Mouse (Mus musculus): ENCODE measurements at regions not wholly inside any gene's neighbourhood (a gene's known extent, or its start where the extent isn't known, plus 50 kb on each side); places are given as distances from the start of the nearest gene placed in this dataset.

- Histone ChIP-seq H3K27me3 (ENCODE audit: control insufficient read depth, insufficient read depth, low read length) (no peaks in the 10 kb centered on the region), H3K9ac (ENCODE audit: low read length) (no peak overlapping the region), H3K4me1 (replicated peaks; ENCODE audit: control insufficient read depth, insufficient read depth, low read length) (no peaks in the 10 kb centered on the region), H3K27ac (ENCODE audit: low read depth, low read length) (no peak overlapping the region), H3K36me3 (ENCODE audit: control insufficient read depth, insufficient read depth, low read length) (no peaks in the 10 kb centered on the region), H3K4me3 (ENCODE audit: low read depth, low read length) (no peak overlapping the region), H3K9me3 (ENCODE audit: control insufficient read depth, low read length) (no peaks in the 10 kb centered on the region), H3K4me2 (ENCODE audit: low read depth, low read length, severe bottlenecking) (no peak overlapping the region)
- peak; percentile 49; the same call in 1 of the 2 replicates for ATAC-seq (replicated peaks; ENCODE audit: low FRiP score)
- 91% methylated on average over 5 of the region's 5 CpGs for WGBS
- DNase-seq (ENCODE audit: low spot score), result no peak
These were observed 370.5 kb upstream of the Slc7a11 start for GRCm38 (mm10) chr3:50813760-50814400.

GRCm38 (mm10) chr3:50815716-50816115, 372.3 kb upstream of the Slc7a11 start:
- no peak for DNase-seq (ENCODE audit: low spot score)
- Histone ChIP-seq H3K9ac (ENCODE audit: low read length) (no peak overlapping the region), H3K4me2 (ENCODE audit: low read depth, low read length, severe bottlenecking) (no peak overlapping the region), H3K4me1 (replicated peaks; ENCODE audit: control insufficient read depth, insufficient read depth, low read length) (no peaks in the 10 kb centered on the region), H3K9me3 (ENCODE audit: control insufficient read depth, low read length) (no peaks in the 10 kb centered on the region), H3K27me3 (ENCODE audit: control insufficient read depth, insufficient read depth, low read length) (no peaks in the 10 kb centered on the region), H3K27ac (ENCODE audit: low read depth, low read length) (no peak overlapping the region), H3K4me3 (ENCODE audit: low read depth, low read length) (no peak overlapping the region), H3K36me3 (ENCODE audit: control insufficient read depth, insufficient read depth, low read length) (no peaks in the 10 kb centered on the region)
- 88% methylated on average over 10 of the region's 10 CpGs for WGBS
- no peak for ATAC-seq (replicated peaks; ENCODE audit: low FRiP score)

- H3K9me3 ChIP-seq (ENCODE audit: control insufficient read depth, low read length), result no peaks in the 10 kb centered on the region
- DNase-seq (ENCODE audit: low spot score) (no peak), ATAC-seq (replicated peaks; ENCODE audit: low FRiP score) (no peak)
- no peak overlapping the region for H3K9ac ChIP-seq (ENCODE audit: low read length)
- H3K4me1 ChIP-seq (replicated peaks; ENCODE audit: control insufficient read depth, insufficient read depth, low read length), result no peaks in the 10 kb centered on the region
- whole genome bisulfite sequencing, result 91% methylated on average over 8 of the region's 8 CpGs
- H3K27ac ChIP-seq (ENCODE audit: low read depth, low read length), result no peak overlapping the region
- no peaks in the 10 kb centered on the region for H3K27me3 ChIP-seq (ENCODE audit: control insufficient read depth, insufficient read depth, low read length)
- H3K4me3 ChIP-seq (ENCODE audit: low read depth, low read length), result no peak overlapping the region
- H3K4me2 ChIP-seq (ENCODE audit: low read depth, low read length, severe bottlenecking), result no peak overlapping the region
- no peaks in the 10 kb centered on the region for H3K36me3 ChIP-seq (ENCODE audit: control insufficient read depth, insufficient read depth, low read length)
These were observed 373.1 kb upstream of the Slc7a11 start for GRCm38 (mm10) chr3:50816479-50816878.

GRCm38 (mm10) chr3:50817361-50817760, 373.9 kb upstream of the Slc7a11 start:
- Histone ChIP-seq H3K27ac (ENCODE audit: low read depth, low read length) (no peak overlapping the region), H3K4me2 (ENCODE audit: low read depth, low read length, severe bottlenecking) (no peak overlapping the region), H3K27me3 (ENCODE audit: control insufficient read depth, insufficient read depth, low read length) (no peaks in the 10 kb centered on the region), H3K9me3 (ENCODE audit: control insufficient read depth, low read length) (no peaks in the 10 kb centered on the region), H3K4me3 (ENCODE audit: low read depth, low read length) (no peak overlapping the region), H3K36me3 (ENCODE audit: control insufficient read depth, insufficient read depth, low read length) (no peaks in the 10 kb centered on the region), H3K9ac (ENCODE audit: low read length) (no peak overlapping the region), H3K4me1 (replicated peaks; ENCODE audit: control insufficient read depth, insufficient read depth, low read length) (no peaks in the 10 kb centered on the region)
- 84% methylated on average over 3 of the region's 3 CpGs for WGBS
- DNase-seq (ENCODE audit: low spot score), result no peak
- no peak for ATAC-seq (replicated peaks; ENCODE audit: low FRiP score)

GRCm38 (mm10) chr3:50820776-50821175, 377.4 kb upstream of the Slc7a11 start:
- H3K36me3 ChIP-seq (ENCODE audit: control insufficient read depth, insufficient read depth, low read length), result no peaks in the 10 kb centered on the region
- WGBS, result 77% methylated on average over 1 of the region's 1 CpGs
- H3K9ac ChIP-seq (ENCODE audit: low read length), result no peak overlapping the region
- H3K4me1 ChIP-seq (replicated peaks; ENCODE audit: control insufficient read depth, insufficient read depth, low read length), result no peaks in the 10 kb centered on the region
- no peak overlapping the region for H3K27ac ChIP-seq (ENCODE audit: low read depth, low read length)
- no peaks in the 10 kb centered on the region for H3K9me3 ChIP-seq (ENCODE audit: control insufficient read depth, low read length)
- no peaks in the 10 kb centered on the region for H3K27me3 ChIP-seq (ENCODE audit: control insufficient read depth, insufficient read depth, low read length)
- ATAC-seq (replicated peaks; ENCODE audit: low FRiP score) (no peak), DNase-seq (ENCODE audit: low spot score) (no peak)
- H3K4me2 ChIP-seq (ENCODE audit: low read depth, low read length, severe bottlenecking), result no peak overlapping the region
- no peak overlapping the region for H3K4me3 ChIP-seq (ENCODE audit: low read depth, low read length)

- no peak overlapping the region for H3K9ac ChIP-seq (ENCODE audit: low read length)
- H3K36me3 ChIP-seq (ENCODE audit: control insufficient read depth, insufficient read depth, low read length), result no peaks in the 10 kb centered on the region
- ATAC-seq (replicated peaks; ENCODE audit: low FRiP score), result no peak
- H3K27ac ChIP-seq (ENCODE audit: low read depth, low read length), result no peak overlapping the region
- no peaks in the 10 kb centered on the region for H3K4me1 ChIP-seq (replicated peaks; ENCODE audit: control insufficient read depth, insufficient read depth, low read length)
- no peaks in the 10 kb centered on the region for H3K9me3 ChIP-seq (ENCODE audit: control insufficient read depth, low read length)
- 75% methylated on average over 5 of the region's 5 CpGs for WGBS
- H3K4me3 ChIP-seq (ENCODE audit: low read depth, low read length), result no peak overlapping the region
- DNase-seq (ENCODE audit: low spot score), result no peak
- H3K4me2 ChIP-seq (ENCODE audit: low read depth, low read length, severe bottlenecking), result no peak overlapping the region
- H3K27me3 ChIP-seq (ENCODE audit: control insufficient read depth, insufficient read depth, low read length), result no peaks in the 10 kb centered on the region
These were observed 382.4 kb upstream of the Slc7a11 start for GRCm38 (mm10) chr3:50825534-50826423.

GRCm38 (mm10) chr3:50826424-50826819, 383.0 kb upstream of the Slc7a11 start:
- Histone ChIP-seq H3K4me3 (ENCODE audit: low read depth, low read length) (no peak overlapping the region), H3K9me3 (ENCODE audit: control insufficient read depth, low read length) (no peaks in the 10 kb centered on the region), H3K36me3 (ENCODE audit: control insufficient read depth, insufficient read depth, low read length) (no peaks in the 10 kb centered on the region), H3K27me3 (ENCODE audit: control insufficient read depth, insufficient read depth, low read length) (no peaks in the 10 kb centered on the region), H3K4me1 (replicated peaks; ENCODE audit: control insufficient read depth, insufficient read depth, low read length) (no peaks in the 10 kb centered on the region), H3K9ac (ENCODE audit: low read length) (no peak overlapping the region), H3K27ac (ENCODE audit: low read depth, low read length) (no peak overlapping the region), H3K4me2 (ENCODE audit: low read depth, low read length, severe bottlenecking) (no peak overlapping the region)
- ATAC-seq (replicated peaks; ENCODE audit: low FRiP score) (no peak), DNase-seq (ENCODE audit: low spot score) (no peak)
- WGBS, result 69% methylated on average over 2 of the region's 2 CpGs

GRCm38 (mm10) chr3:50829211-50829610, 385.8 kb upstream of the Slc7a11 start:
- Histone ChIP-seq H3K4me2 (ENCODE audit: low read depth, low read length, severe bottlenecking) (no peak overlapping the region), H3K9me3 (ENCODE audit: control insufficient read depth, low read length) (no peaks in the 10 kb centered on the region), H3K4me1 (replicated peaks; ENCODE audit: control insufficient read depth, insufficient read depth, low read length) (no peaks in the 10 kb centered on the region), H3K9ac (ENCODE audit: low read length) (no peak overlapping the region), H3K27me3 (ENCODE audit: control insufficient read depth, insufficient read depth, low read length) (no peaks in the 10 kb centered on the region), H3K4me3 (ENCODE audit: low read depth, low read length) (no peak overlapping the region), H3K36me3 (ENCODE audit: control insufficient read depth, insufficient read depth, low read length) (no peaks in the 10 kb centered on the region), H3K27ac (ENCODE audit: low read depth, low read length) (no peak overlapping the region)
- ATAC-seq (replicated peaks; ENCODE audit: low FRiP score), result no peak
- DNase-seq (ENCODE audit: low spot score), result no peak
- 80% methylated on average over 3 of the region's 3 CpGs for WGBS
